29 mouse cellular contexts compared by ENCODE assay signal in the genomic region with DNA sequence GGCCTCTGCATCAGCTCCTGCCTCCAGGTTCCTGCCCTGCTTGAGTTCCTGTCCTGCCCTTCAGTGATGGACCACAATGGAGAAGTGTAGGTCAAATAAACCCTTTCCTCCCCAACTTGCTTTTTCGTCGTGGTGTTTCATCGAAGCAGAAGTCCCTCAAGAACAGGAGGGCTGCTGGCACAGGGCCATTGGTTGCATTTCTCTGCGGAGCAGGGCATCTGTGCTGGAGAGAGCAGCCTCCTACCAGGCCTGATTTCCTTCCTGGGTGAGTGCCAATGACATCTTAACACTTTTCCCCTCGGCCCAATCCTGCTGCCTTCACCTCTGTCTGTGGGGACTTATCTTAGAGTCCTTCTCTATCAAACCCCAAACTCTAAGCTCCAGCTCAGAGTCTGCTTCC. TPM values are rescaled to one million over a fixed set of nuclear protein-coding genes. Genes with fewer than 3 reads are reported as not detected.
"Had no signal": no experiment of that assay in that cellular context is flagged by ENCODE, and none has a peak within 500 bp of the region (broad histone marks: within the 10 kb centered on the region; RNA-seq: fewer than 3 reads in every experiment).

No protein-coding gene starts in this region.

- H3K9me3 ChIP-seq: heart, embryonic 10.5 days; heart, embryonic 12.5 days; hindbrain, embryonic 10.5 days; hindbrain, embryonic 12.5 days; intestine, embryonic 15.5 days; limb, embryonic 10.5 days; limb, embryonic 12.5 days; liver, embryonic 13.5 days had no signal

- DNase-seq: gastrocnemius, adult 2 months; gastrocnemius, postnatal 10 days; gastrocnemius, postnatal 25 days; heart, adult 18-20 months; heart, postnatal 10 days; heart, postnatal 4 days; kidney, adult 18-20 months; kidney, adult 8-10 months; kidney, postnatal 10 days; kidney, postnatal 4 days; liver; liver, embryonic 13.5 days had no signal

- H3K36me3 ChIP-seq: heart, embryonic 10.5 days; heart, embryonic 12.5 days; hindbrain, embryonic 10.5 days; hindbrain, embryonic 12.5 days; intestine, embryonic 15.5 days; limb, embryonic 10.5 days; limb, embryonic 12.5 days; liver, embryonic 13.5 days had no signal

- H3K4me2 ChIP-seq: heart, embryonic 12.5 days; hindbrain, embryonic 12.5 days; hindbrain, embryonic 14.5 days; intestine, embryonic 15.5 days; limb, embryonic 12.5 days; liver, embryonic 11.5 days; liver, embryonic 13.5 days had no signal

- H3K27me3 ChIP-seq: hindbrain, embryonic 12.5 days; intestine, embryonic 15.5 days; limb, embryonic 12.5 days had no signal

- H3K4me1 ChIP-seq: hindbrain, embryonic 12.5 days; liver, embryonic 13.5 days had no signal

- H3K4me3 ChIP-seq: gastrocnemius, adult 2 months; heart, embryonic 10.5 days; heart, embryonic 12.5 days; hindbrain, embryonic 10.5 days; hindbrain, embryonic 12.5 days; intestine, embryonic 15.5 days; layer of hippocampus, adult 2 months; left cerebral cortex, adult 2 months; limb, embryonic 10.5 days; limb, embryonic 12.5 days; liver, embryonic 13.5 days had no signal

- H3K27ac ChIP-seq: gastrocnemius, adult 2 months; heart, embryonic 10.5 days; hindbrain, embryonic 10.5 days; hindbrain, embryonic 12.5 days; hindbrain, embryonic 14.5 days; intestine, embryonic 15.5 days; layer of hippocampus, adult 2 months; left cerebral cortex, adult 2 months; limb, embryonic 10.5 days; limb, embryonic 12.5 days; liver, embryonic 13.5 days had no signal

- ATAC-seq: hindbrain, embryonic 16.5 days; inflammation-experienced regulatory T-cells, adult 6 months; intestine, embryonic 15.5 days; intestine, postnatal 0 days had no signal

- H3K9ac ChIP-seq: heart, embryonic 12.5 days; hindbrain, embryonic 12.5 days; hindbrain, embryonic 14.5 days; intestine, embryonic 15.5 days; limb, embryonic 12.5 days; liver, embryonic 13.5 days had no signal

RNA-seq across cellular contexts. Expression of a gene that starts 25.7 kb away (rescaled TPM):
- total RNA-seq: granulocyte monocyte progenitor cell, adult 5-6 weeks; heart, adult 18-20 months; heart, adult 8-10 months; heart, postnatal 10 days; heart, postnatal 25 days had no signal
- polyA plus RNA-seq: inflammation-experienced regulatory T-cells, adult 6 months had no signal
